Mouse (Mus musculus): Measurements from ENCODE around the gene Pnn.

DNA sequence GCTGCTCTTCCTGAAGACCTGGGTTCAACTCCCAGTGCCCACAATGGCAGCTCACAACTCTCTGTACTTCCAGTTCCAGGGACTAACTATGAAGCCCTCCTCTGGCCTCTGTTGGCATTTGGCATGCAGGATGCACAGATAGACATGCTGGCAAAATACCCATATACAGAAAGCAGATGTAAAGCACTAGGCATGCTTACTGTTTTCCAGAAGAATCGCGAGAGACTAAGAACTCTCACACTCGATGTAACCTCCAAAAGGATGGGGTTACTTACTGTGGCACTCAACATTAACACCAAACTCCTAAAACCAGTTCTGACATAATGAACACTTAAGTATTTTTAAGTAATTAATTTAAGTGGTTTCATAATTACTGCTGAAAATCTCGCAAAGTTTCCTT, 6.4 kb upstream of the Pnn start:
- TF ChIP-seq GATA1 (IDR thresholded peaks at IDR 0.05; ENCODE audit: borderline replicate concordance, low read length) (no peak), FLI1 (IDR thresholded peaks at IDR 0.05; ENCODE audit: low read length) (no peak)

Measured in megakaryocyte, embryonic 14.5 days (primary cell).